Mouse (Mus musculus) heart, postnatal 4 days (tissue): Measurements from ENCODE around the gene Hnf4a. TPM values are rescaled to one million over a fixed set of nuclear protein-coding genes. Genes with fewer than 3 reads are reported as not detected.
A peak's percentile ranks its signal among the peaks of the same experiment; 100 is the strongest.

Experiments
- DNase-seq: peaks from one replicate; pipeline ENCODE4 v3.0.0; 2021
- total RNA-seq, 2 experiments: library from RNA; stranded (reverse); gene quantifications; 2 replicates each; pipeline ENCODE4 v1.2.3; 2021

The Hnf4a gene
- total RNA-seq, 2 experiments from 2014 or later, result not detected

- no peak for DNase-seq
These were observed 15.3 kb upstream of the Hnf4a start for GRCm38 (mm10) chr2:163491351-163491750.

- DNase-seq, result no peak
These were observed 14.6 kb upstream of the Hnf4a start, which contains the start of gene R3hdml for GRCm38 (mm10) chr2:163492018-163492417. R3hdml (plus strand) TSS chr2:163492318.

DNA sequence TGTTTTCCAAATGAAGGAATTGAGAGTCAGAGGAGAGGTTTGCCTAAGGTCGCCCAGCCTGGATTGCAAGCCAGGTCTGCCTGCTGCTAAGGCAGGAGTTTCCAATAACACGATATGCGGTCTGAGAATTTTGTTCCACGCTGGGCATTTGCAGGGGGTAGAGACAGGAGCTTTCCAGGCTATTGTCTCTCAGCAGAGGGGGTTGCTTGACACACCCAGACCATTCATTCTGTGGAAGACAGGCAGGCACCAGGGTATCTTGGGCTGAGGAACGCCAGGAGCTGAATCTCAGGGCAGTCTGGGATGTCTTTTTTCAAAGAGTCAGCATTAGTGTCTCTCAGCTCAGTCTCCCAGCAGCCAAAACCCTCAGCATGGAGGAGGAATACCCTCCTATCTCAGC is 13.6 kb upstream of the Hnf4a start:
- no peak for DNase-seq

DNA sequence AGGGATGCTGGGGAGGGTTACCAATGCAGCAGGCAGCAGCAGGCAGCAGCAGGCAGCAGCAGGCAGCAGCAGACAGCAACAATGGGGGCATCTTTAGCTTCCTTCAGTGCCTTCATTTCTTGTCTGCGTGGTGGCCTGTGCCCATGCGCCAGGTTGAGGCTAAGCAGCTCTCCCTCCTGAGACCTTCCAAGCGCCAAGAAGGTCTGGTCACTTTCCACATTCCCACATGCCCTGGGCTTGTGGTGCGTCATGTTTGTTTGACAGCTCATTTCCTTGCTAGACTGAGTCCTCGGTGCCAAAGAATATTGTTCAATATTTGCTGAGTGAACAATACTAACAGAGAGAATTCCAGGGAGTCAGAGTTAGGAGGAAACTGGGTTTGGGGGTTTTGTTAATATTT is 12.6 kb upstream of the Hnf4a start:
- DNase-seq, result no peak

GRCm38 (mm10) chr2:163494456-163494855 is 12.2 kb upstream of the Hnf4a start:
- DNase-seq, result no peak

GRCm38 (mm10) chr2:163502219-163502618 is 4.4 kb upstream of the Hnf4a start:
- DNase-seq, result peak; percentile 53

GRCm38 (mm10) chr2:163503191-163503590 is 3.4 kb upstream of the Hnf4a start:
- DNase-seq, result no peak

DNA sequence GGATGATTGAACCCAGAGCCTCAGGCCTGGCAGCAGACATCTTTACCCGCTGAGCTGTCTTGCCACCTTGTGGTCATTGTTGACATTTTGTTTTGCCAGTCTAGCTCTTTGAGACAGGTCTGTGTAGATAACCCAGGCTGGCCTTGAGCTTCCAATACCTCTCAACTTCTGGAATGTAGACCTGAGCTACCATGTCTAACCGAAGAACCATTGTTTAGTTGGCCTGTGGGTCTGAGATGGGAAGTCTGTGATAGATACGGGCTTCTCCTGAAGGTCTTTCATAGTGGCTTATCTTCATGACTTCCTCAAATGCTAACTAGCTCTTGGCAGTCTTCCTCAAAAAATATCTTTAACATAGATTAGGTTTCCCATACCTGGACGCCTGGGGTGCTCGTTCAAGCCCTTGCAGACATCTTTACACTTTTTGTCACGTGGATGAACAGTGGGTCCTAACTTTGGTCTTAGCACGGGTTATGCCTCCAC is 19.2 kb downstream of the Hnf4a start:
- no peak for DNase-seq

- no peak for DNase-seq
These were observed 20.9 kb downstream of the Hnf4a start for GRCm38 (mm10) chr2:163527497-163527896.

- no peak for DNase-seq
These were observed 23.8 kb downstream of the Hnf4a start for GRCm38 (mm10) chr2:163530418-163530817.

GRCm38 (mm10) chr2:163531917-163532316 is 25.3 kb downstream of the Hnf4a start:
- peak; percentile 89 for DNase-seq

GRCm38 (mm10) chr2:163533226-163533625 is 26.6 kb downstream of the Hnf4a start:
- no peak for DNase-seq

DNA sequence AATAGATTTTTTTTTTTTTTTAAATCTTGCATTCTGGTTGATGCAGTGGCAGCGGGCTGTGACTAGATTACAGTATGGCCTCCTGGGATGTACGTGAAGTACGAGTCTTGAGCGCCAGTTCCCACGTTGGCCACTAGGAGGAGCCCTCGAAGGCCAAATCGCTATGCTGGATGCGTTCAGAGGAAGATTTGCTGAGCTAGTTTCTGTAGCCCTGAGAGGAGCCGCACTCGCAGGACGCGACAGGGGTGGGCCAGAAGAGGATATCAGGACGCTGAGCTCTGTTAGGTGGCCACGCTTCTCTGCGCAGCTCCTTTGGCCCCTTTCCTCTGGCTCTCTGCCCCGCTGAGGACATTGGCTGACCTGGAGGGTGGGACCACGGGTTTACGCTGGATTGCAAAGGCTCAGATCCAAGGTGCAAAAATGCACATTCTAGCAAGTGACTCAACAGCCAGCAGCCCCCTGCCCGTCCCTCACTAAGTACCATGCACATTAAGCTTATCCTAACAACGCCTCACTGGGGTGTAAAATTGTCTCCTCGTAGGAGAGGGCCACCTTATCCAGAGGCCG is 28.4 kb downstream of the Hnf4a start:
- peak; percentile 93 for DNase-seq

GRCm38 (mm10) chr2:163537443-163537842 is 30.8 kb downstream of the Hnf4a start:
- no peak for DNase-seq

- DNase-seq, result no peak
These were observed 31.8 kb downstream of the Hnf4a start for GRCm38 (mm10) chr2:163538410-163538809.

DNA sequence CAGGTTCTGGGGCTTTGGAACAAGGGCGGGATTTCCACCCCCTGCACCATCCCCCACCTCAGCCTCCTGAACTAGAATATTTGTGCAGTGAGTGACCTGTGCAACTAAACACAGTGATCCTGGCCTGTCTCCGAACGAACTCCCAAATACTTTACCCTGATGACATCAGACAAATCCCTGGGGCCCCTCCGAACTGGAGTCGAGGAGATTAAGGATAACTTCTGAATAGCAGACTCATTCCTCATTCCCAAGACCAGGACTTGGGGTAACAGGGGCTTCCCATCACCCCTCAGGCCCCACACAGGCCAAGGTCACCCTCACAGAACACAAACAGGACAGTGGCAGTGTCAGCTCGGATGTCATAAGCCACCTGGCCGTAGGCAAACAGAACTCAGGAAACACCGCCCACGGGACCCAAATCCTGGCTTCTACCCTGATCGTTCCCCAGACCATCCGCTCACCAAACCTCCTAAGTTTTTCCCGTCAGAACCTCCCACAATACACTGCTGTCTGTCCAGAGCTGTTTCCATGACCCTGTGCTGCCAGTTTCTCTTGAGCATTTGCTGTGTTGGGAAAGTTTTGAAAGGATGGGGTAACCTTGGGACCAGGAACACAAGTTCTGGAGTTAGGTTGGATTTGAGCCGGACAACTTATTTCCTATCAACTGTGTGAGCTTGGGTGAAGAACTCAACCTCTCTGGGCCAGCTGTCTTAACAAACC is 32.9 kb downstream of the Hnf4a start:
- peak; percentile 14 for DNase-seq

DNA sequence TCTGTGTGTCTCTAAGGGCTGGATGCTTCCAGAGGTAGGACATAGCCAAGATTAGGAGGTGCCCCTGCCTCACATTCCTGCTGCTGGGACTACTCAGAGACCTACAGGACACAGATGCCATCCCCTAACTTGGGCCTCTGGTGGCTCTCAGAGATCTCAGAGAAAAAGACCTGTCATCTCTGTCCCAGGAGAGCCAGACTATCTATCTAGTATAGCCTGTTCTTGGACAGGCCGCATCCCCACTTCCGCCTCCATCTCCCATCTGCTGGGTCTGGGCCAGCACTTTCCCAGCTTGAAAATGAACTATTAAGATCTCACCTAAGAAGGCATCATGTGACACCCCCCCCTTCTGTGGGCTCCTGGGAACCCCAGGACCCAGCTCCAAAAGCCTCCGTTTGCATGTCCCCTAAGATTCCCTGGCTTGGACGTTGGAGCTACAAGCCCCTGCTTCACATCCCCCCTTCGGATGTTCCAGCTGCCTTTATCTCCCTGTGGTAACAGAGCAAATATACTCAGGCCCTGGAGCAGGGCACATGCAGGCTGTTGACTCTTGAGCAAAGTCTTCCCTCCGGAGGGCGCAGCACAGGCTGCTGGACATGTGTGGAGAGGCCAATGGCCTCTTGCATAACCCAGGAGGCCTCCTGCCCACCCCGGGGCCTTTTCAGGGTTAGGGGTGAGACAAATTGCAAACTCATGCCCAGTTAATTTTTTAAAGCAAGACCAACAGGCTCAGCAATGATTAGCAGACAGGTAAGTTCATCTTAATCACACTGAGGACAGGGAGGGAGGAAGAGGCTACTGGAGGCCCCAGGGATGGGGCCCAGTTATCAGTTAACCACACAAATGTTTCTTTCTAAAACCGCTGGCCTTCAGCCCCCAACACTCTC is 33.9 kb downstream of the Hnf4a start:
- no peak for DNase-seq

- no peak for DNase-seq
These were observed 35.1 kb downstream of the Hnf4a start for GRCm38 (mm10) chr2:163541568-163542182.

DNA sequence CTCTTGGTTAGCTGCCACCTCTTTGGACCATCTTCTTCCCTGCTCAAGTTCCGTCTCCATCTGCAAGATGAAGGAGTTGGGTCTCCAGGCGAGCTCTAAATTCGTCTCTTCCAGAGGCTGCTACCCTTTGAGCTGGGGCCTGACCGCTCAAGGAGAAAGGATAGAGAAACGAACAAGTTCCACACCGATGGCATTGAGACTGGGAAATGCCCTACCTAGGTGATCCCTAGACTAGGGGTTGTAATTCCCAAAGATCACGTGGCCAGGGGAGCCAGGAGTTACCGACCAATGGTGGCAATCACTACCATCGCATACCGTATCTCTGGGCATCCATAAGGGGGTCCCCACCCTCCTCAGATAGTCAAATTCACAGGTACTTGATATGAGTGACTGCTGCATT is 36.1 kb downstream of the Hnf4a start:
- no peak for DNase-seq

DNA sequence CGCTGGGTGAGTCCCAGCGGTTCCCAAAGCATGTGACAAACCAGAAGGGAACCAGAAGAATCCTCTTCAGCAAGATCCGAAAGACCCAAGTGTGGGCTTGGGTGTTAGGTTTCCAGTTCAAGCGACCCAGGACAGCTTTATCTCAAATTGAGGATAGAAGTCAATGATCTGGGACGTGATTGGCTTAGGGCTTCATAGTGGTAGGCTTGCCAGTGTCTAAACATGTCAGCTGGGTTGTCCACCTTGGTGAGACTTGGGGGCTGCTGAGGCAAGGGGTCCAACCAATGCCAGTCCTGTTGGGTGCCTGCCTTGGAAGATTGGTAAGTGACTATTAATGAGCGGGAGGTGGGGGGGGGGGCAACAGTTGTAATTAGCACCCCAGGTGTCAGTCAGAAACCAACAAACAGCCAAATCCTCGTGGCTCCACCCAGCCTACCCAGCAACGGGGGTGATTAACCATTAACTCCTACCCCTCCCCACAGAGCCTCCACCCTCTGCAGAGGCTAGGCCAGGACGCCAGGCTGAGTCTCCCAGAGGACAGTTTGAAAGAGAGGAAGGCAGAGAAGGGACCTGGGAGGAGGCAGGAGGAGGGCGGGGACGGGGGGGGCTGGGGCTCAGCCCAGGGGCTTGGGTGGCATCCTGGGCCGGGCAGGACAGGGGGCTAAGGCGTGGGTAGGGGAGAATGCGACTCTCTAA is 40.2 kb downstream of the Hnf4a start:
- DNase-seq, result no peak

- DNase-seq, result no peak
These were observed 42.2 kb downstream of the Hnf4a start for GRCm38 (mm10) chr2:163548822-163549221.

DNA sequence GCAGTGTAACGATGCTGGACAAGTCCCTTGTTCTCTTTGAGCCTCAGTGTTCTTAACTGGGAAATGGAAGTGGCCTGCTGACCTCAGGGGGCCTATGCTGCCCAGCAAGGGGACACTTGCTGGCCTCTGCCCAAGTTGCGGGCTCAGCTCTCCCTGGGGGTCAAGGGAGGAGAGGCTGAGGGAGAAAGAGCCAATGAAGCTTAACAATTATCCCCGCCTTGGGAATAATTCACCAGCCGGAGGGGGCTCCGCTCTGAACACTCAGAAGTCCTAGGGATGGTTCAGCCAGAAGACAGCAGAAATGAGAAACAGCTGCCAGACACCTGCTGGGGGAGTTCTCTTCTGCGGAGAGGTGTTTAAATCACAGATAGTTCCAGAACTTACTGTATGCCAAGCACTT is 43.2 kb downstream of the Hnf4a start:
- DNase-seq, result no peak
